Mouse (Mus musculus): ENCODE data around the gene Mcts2. TPM values are rescaled to one million over a fixed set of nuclear protein-coding genes. Genes with fewer than 3 reads are reported as not detected.

Gene Mcts2
- total RNA-seq, 4 experiments from 2014 or later, result 15.0 to 19.6 (median 16.6) TPM

- DNase-seq (ENCODE audit: low spot score), result no peak
Observed at GRCm38 (mm10) chr2:152686399-152686798, 436 bp upstream of the Mcts2 start.

- DNase-seq (ENCODE audit: low spot score), result no peak
Observed at GRCm38 (mm10) chr2:152691564-152692217, 4.9 kb downstream of the Mcts2 start.

- peak; percentile 66 for DNase-seq (ENCODE audit: low spot score)
Observed at GRCm38 (mm10) chr2:152693233-152693632, 6.4 kb downstream of the Mcts2 start.

GRCm38 (mm10) chr2:152693735-152694134 is 6.9 kb downstream of the Mcts2 start:
- DNase-seq (ENCODE audit: low spot score), result no peak

GRCm38 (mm10) chr2:152694708-152695107 is 7.9 kb downstream of the Mcts2 start:
- DNase-seq (ENCODE audit: low spot score), result no peak

GRCm38 (mm10) chr2:152696016-152696415 is 9.2 kb downstream of the Mcts2 start:
- DNase-seq (ENCODE audit: low spot score), result no peak

GRCm38 (mm10) chr2:152696476-152697164 is 9.8 kb downstream of the Mcts2 start:
- peak; percentile 92 for DNase-seq (ENCODE audit: low spot score)

- DNase-seq (ENCODE audit: low spot score), result no peak
Observed at GRCm38 (mm10) chr2:152700138-152700537, 13.3 kb downstream of the Mcts2 start.

- DNase-seq (ENCODE audit: low spot score), result no peak
Observed at GRCm38 (mm10) chr2:152700725-152701124, 13.9 kb downstream of the Mcts2 start.

- DNase-seq (ENCODE audit: low spot score), result no peak
Observed at GRCm38 (mm10) chr2:152703596-152704255, 16.9 kb downstream of the Mcts2 start.

GRCm38 (mm10) chr2:152704256-152704605 is 17.4 kb downstream of the Mcts2 start:
- no peak for DNase-seq (ENCODE audit: low spot score)

- DNase-seq (ENCODE audit: low spot score), result no peak
Observed at GRCm38 (mm10) chr2:152704811-152705370, 18.1 kb downstream of the Mcts2 start.

GRCm38 (mm10) chr2:152705993-152706571 is 19.2 kb downstream of the Mcts2 start:
- DNase-seq (ENCODE audit: low spot score), result peak; percentile 61

- DNase-seq (ENCODE audit: low spot score), result no peak
Observed at GRCm38 (mm10) chr2:152707186-152707585, 20.4 kb downstream of the Mcts2 start.

- peak; percentile 95 for DNase-seq (ENCODE audit: low spot score)
Observed at GRCm38 (mm10) chr2:152707627-152708026, 20.8 kb downstream of the Mcts2 start.

GRCm38 (mm10) chr2:152709066-152709465 is 22.2 kb downstream of the Mcts2 start:
- DNase-seq (ENCODE audit: low spot score), result no peak

GRCm38 (mm10) chr2:152716241-152716772 is 29.5 kb downstream of the Mcts2 start:
- no peak for DNase-seq (ENCODE audit: low spot score)

GRCm38 (mm10) chr2:152717652-152718051 is 30.8 kb downstream of the Mcts2 start:
- no peak for DNase-seq (ENCODE audit: low spot score)

- DNase-seq (ENCODE audit: low spot score), result no peak
Observed at GRCm38 (mm10) chr2:152718076-152718475, 31.2 kb downstream of the Mcts2 start.

- DNase-seq (ENCODE audit: low spot score), result no peak
Observed at GRCm38 (mm10) chr2:152723651-152724331, 37.0 kb downstream of the Mcts2 start.

- DNase-seq (ENCODE audit: low spot score), result no peak
Observed at GRCm38 (mm10) chr2:152724332-152724723, 37.5 kb downstream of the Mcts2 start.
